Mouse (Mus musculus): ENCODE data around the gene Selenok.

- TF ChIP-seq GATA1 (IDR thresholded peaks at IDR 0.05; ENCODE audit: low read length) (no peak), TAL1 (IDR thresholded peaks at IDR 0.05; ENCODE audit: low read length) (no peak)
These were observed 40.8 kb downstream of the Selenok start, which contains the start of the genes Il17rb and Chdh for GRCm38 (mm10) chr14:30008733-30009575.
